13 mouse cellular contexts compared by ENCODE assay signal in genomic region chr2:166943146-166943545, GRCm38 (mm10).
"Had no signal": no experiment of that assay in that cellular context is flagged by ENCODE, and none has a peak within 500 bp of the region (broad histone marks: within the 10 kb centered on the region; RNA-seq: fewer than 3 reads in every experiment).

No protein-coding gene starts in this region.

- DNase-seq: gastrocnemius, adult 2 months; gastrocnemius, postnatal 10 days; gastrocnemius, postnatal 25 days; heart, adult 2 months; heart, postnatal 14 days; heart, postnatal 4 days; kidney, adult 18-20 months; kidney, adult 8-10 months; kidney, postnatal 10 days; kidney, postnatal 25 days; kidney, postnatal 4 days; liver; liver, embryonic 13.5 days had no signal
